Mouse (Mus musculus): Measurements from ENCODE around the gene Nfkbil1. TPM values are rescaled to one million over a fixed set of nuclear protein-coding genes. Genes with fewer than 3 reads are reported as not detected.
A peak's percentile ranks its signal among the peaks of the same experiment; 100 is the strongest.

Gene Nfkbil1
- polyA plus RNA-seq, 1 experiment from 2014 or later = 13.2 TPM

DNA sequence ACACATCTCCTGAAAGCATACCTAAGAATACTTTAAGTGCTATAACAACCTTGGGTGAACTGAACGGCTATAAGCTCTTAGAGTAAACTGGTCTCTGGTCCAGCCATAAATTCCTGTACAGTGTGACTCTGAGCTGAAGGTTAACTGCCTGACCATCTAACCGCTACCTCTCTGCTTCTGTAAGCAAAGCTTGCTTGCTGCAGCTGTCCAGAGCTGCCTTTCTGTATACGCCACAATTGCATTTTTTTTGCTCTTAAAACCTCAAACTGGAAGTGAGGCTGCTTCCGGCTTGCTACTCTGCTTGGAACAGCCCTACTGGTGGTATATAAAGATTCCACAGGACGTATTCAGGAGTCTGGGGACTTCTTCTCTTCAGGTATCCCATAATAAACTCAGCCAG is 2.9 kb downstream of the Nfkbil1 start:
- H3K36me3 ChIP-seq = peaks cover 32% of the 10 kb centered on the region
- WGBS = 61% methylated on average over 5 of the region's 5 CpGs
- no peaks in the 10 kb centered on the region for H3K27me3 ChIP-seq
- no peaks in the 10 kb centered on the region for H3K9me3 ChIP-seq
- peak overlapping the region; percentile 97 for H3K27ac ChIP-seq
- H3K4me3 ChIP-seq = no peak overlapping the region
- no peak for ATAC-seq (ENCODE audit: borderline replicate concordance, extremely low read depth, low FRiP score, low TSS enrichment)
- H3K4me1 ChIP-seq = peaks cover 35% of the 10 kb centered on the region
- no peak overlapping the region for H3K9ac ChIP-seq
- 0 out of 2 replicates have a peak overlapping the region, but pooled peaks have one; percentile 88 for H3K4me2 ChIP-seq

DNA sequence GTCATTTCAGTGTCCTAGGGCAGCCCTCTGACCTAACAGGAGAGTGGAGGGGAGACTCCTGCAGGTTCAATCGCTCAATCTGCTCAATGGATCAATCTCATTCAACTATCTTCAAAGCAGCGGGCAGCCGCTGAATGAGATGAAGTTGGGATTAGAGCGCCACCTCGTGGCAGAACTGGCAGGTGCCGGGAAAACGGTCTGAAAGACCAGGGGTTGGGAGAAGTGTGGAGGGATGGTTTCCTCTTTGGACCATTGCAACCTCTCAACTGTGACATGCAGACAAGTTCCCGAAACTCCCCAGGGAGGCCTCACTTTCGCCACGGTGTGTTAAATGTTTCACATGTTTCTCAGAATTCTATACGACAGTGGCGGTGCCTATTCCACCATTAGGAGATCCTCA is 3.5 kb downstream of the Nfkbil1 start:
- H3K4me2 ChIP-seq = no peak overlapping the region
- 16% methylated on average over 12 of the region's 12 CpGs for WGBS
- ATAC-seq (ENCODE audit: borderline replicate concordance, extremely low read depth, low FRiP score, low TSS enrichment) = no peak
- peaks cover 38% of the 10 kb centered on the region for H3K36me3 ChIP-seq
- H3K4me1 ChIP-seq = peaks cover 35% of the 10 kb centered on the region
- H3K27me3 ChIP-seq = no peaks in the 10 kb centered on the region
- no peak overlapping the region for H3K9ac ChIP-seq
- no peak overlapping the region for H3K27ac ChIP-seq
- no peak overlapping the region for H3K4me3 ChIP-seq
- no peaks in the 10 kb centered on the region for H3K9me3 ChIP-seq

DNA sequence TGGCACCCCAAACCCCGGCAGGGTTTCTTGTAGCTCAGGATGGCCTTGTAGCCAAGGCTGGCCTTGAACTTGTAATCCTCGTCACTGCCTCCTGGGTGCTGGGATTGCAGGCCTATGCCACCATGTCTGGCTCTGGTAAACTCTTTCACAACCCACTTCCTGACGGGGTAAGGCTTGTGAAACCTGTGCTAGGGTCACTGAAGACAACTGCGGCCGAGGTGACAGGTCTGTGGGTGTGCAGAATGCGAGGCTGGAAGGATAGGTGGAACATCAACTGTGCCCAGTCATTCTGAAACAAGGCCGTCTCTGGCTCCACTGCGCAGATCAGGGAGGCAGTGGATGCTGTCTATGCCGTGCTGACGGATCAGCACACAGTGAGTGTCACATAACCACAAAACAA is 4.6 kb downstream of the Nfkbil1 start:
- Histone ChIP-seq H3K9me3 (no peaks in the 10 kb centered on the region), H3K4me3 (no peak overlapping the region), H3K27ac (no peak overlapping the region), H3K4me1 (peaks cover 28% of the 10 kb centered on the region), H3K36me3 (peaks cover 45% of the 10 kb centered on the region), H3K27me3 (no peaks in the 10 kb centered on the region), H3K9ac (no peak overlapping the region), H3K4me2 (no peak overlapping the region)
- no peak for ATAC-seq (ENCODE audit: borderline replicate concordance, extremely low read depth, low FRiP score, low TSS enrichment)
- WGBS = 88% methylated on average over 10 of the region's 10 CpGs

DNA sequence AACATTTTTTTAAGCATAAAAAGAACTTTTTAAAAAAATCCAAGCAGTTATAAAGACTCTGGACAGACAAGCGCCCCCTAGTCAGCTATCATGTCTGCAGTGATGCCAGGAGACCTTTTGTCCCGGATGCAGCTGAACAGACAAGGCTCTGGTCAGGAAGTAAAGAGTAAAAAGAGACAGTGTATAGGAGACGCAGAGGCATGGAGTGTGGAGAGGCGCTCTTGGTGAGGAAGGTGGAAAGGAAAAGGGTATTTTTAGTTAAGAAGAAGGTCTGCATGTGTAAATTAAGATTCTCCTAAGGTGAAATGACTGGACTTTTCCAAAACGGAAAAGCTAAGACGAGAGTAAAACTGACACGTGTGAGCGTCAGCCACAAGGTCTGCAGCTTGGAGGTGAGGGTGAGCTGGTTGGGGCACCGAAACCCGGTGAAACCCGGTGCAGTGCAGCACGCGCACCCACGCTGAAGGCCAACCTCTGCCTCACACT is 9.0 kb downstream of the Nfkbil1 start:
- Histone ChIP-seq H3K9me3 (no peaks in the 10 kb centered on the region), H3K4me1 (no peaks in the 10 kb centered on the region), H3K4me3 (no peak overlapping the region), H3K9ac (no peak overlapping the region), H3K27ac (no peak overlapping the region), H3K4me2 (no peak overlapping the region), H3K27me3 (no peaks in the 10 kb centered on the region), H3K36me3 (peaks cover 56% of the 10 kb centered on the region)
- WGBS = 77% methylated on average over 14 of the region's 14 CpGs
- no peak for ATAC-seq (ENCODE audit: borderline replicate concordance, extremely low read depth, low FRiP score, low TSS enrichment)

DNA sequence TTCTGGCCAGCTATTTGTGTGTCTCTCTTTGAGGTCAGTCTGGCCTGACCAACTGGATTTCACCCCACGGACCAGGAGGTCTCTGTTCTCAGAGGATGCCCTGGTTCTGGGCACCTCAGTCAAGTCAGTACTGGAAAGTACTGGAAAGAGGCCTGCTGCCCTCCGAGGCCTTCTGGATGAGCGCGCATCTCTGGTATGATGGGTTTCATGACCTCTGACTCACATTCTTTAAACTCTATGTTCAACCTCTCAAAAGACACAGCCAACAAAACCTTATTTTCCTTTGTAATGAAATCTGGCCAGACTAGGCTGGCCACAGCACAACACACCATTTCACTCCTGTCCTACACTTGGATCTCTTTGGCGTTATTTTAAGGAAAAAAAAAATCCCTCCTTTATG is 10.1 kb downstream of the Nfkbil1 start:
- Histone ChIP-seq H3K27ac (no peak overlapping the region), H3K9ac (no peak overlapping the region), H3K36me3 (peaks cover 49% of the 10 kb centered on the region), H3K4me3 (no peak overlapping the region), H3K27me3 (no peaks in the 10 kb centered on the region), H3K4me2 (no peak overlapping the region), H3K9me3 (no peaks in the 10 kb centered on the region), H3K4me1 (peaks cover 6% of the 10 kb centered on the region)
- ATAC-seq (ENCODE audit: borderline replicate concordance, extremely low read depth, low FRiP score, low TSS enrichment) = no peak
- WGBS = 91% methylated on average over 5 of the region's 5 CpGs

DNA sequence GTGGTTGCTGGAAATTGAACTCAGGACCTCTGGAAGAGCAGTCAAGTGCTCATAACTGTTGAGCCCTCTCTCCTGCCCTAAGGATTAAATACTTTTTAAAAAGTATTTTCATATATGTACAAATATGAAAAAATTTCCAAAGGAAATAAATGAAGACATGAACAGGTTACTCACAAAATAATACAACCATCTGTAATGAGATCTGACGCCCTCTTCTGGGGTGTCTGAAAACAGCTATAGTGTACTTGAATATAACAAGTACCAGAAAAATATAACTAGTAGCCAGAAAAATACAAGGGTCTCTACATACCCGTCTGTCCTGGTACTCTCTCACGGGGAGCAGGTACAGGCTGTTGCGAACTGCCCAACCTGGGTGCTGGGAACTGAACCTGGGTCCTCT is 11.0 kb downstream of the Nfkbil1 start:
- Histone ChIP-seq H3K9me3 (no peaks in the 10 kb centered on the region), H3K9ac (no peak overlapping the region), H3K4me2 (no peak overlapping the region), H3K4me1 (peaks cover 14% of the 10 kb centered on the region), H3K4me3 (no peak overlapping the region), H3K27ac (no peak overlapping the region), H3K27me3 (no peaks in the 10 kb centered on the region), H3K36me3 (peaks cover 49% of the 10 kb centered on the region)
- ATAC-seq (ENCODE audit: borderline replicate concordance, extremely low read depth, low FRiP score, low TSS enrichment) = no peak
- 92% methylated on average over 4 of the region's 4 CpGs for WGBS

DNA sequence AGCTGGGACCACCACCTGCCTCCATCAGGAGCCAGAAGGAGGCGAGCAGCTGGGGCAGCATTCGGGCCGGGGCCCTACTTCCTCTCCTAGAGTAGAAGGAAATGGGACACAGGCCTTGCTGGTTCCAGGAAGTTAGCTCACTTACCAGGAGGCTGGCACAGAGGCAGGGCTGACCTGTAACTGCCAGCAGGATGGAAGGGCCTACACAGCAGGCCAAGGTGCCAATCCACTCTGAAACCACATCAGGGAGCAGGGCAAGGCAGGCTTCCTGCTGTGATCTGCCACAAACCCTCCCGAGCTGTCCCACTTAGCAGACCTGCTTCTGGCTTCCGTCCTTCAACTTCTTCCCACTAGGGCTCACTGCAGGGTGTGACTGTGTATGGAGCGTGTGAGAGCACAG is 13.3 kb downstream of the Nfkbil1 start:
- Histone ChIP-seq H3K27me3 (no peaks in the 10 kb centered on the region), H3K4me1 (peaks cover 21% of the 10 kb centered on the region), H3K9me3 (no peaks in the 10 kb centered on the region), H3K9ac (no peak overlapping the region), H3K36me3 (peaks cover 35% of the 10 kb centered on the region), H3K4me3 (no peak overlapping the region), H3K4me2 (no peak overlapping the region), H3K27ac (peak overlapping the region; percentile 58)
- WGBS = 57% methylated on average over 6 of the region's 6 CpGs
- ATAC-seq (ENCODE audit: borderline replicate concordance, extremely low read depth, low FRiP score, low TSS enrichment) = no peak

DNA sequence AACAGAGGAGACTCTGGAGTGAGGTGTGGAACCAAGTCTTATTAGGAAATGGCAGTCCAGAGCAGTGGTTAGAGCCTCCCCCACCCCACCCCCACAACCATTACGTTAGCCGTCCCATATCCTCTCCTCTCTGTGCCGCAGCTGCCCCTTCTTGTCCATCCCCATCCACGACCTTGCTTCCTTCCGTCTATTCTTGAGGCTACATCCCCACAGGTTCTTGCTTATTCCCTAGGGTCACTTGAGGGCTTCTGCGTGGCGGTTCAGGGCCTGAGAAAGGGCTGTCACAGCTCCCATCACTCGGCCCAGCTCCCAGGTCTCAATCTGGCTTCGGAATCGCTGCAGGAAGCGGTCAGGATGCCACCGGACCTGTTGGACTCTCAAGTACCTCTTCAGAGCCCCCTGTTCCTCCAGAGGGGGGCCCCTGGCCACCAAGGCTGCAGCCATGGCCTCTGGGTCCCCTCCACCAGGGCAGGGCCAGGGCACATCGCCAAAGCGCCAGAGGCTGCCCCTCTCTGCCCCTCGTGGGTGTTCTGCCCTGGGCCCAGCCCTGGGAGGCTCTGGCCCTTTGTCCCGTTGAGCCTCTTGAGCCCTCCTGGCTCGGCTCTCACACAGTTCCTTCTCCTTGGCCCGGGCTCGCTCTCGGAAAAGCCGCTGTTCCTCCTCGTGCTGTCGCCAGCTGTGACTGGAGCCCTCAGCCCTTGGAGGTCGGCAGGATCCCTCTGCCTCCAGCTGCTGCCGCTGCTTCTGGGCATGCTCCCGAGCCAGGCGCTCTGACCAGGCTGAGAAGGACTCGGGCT is 15.2 kb downstream of the Nfkbil1 start, which contains the start of gene Gm16181:
TSS of gene Gm16181 (plus strand) at position 679 of the 797 bp plus-strand sequence.
- Histone ChIP-seq H3K4me3 (no peak within 1 kb of the TSS), H3K36me3 (peaks cover 25% of the 10 kb centered on the region), H3K9ac (no peak within 1 kb of the TSS), H3K27ac (peak within 1 kb of the TSS; percentile 78), H3K4me2 (no peak within 1 kb of the TSS), H3K4me1 (peaks cover 21% of the 10 kb centered on the region), H3K27me3 (no peaks in the 10 kb centered on the region), H3K9me3 (no peaks in the 10 kb centered on the region)
- peak; percentile 48; the same call in 1 of the 2 replicates for ATAC-seq (ENCODE audit: borderline replicate concordance, extremely low read depth, low FRiP score, low TSS enrichment)
- 62% methylated on average over 28 of the region's 28 CpGs for WGBS

DNA sequence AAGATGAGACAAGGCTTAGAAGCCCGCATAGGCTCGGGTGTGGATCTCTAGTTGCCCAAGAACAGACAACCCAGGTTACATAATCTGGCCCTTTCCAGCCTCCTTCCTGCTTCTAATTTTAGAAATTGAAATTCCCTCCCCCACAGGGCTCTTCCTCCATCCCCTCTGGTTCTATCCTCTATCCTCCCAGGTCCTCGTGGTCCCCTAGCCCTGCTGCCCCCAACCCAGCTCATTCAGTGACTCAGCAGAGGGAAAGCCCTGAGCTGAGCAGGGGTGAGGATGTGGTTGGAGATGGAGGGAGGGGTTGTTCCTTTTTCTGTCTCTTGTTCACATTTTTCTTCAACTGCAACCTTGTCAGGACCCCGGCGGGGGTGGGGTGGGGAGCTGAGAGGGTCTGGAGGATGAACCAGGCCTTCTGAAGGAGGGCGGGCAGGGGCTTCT is 16.0 kb downstream of the Nfkbil1 start:
- Histone ChIP-seq H3K4me1 (peaks cover 21% of the 10 kb centered on the region), H3K27ac (peak overlapping the region; percentile 73), H3K9ac (no peak overlapping the region), H3K27me3 (no peaks in the 10 kb centered on the region), H3K36me3 (peaks cover 20% of the 10 kb centered on the region), H3K9me3 (no peaks in the 10 kb centered on the region), H3K4me3 (no peak overlapping the region), H3K4me2 (no peak overlapping the region)
- 76% methylated on average over 6 of the region's 6 CpGs for WGBS
- ATAC-seq (ENCODE audit: borderline replicate concordance, extremely low read depth, low FRiP score, low TSS enrichment) = no peak

DNA sequence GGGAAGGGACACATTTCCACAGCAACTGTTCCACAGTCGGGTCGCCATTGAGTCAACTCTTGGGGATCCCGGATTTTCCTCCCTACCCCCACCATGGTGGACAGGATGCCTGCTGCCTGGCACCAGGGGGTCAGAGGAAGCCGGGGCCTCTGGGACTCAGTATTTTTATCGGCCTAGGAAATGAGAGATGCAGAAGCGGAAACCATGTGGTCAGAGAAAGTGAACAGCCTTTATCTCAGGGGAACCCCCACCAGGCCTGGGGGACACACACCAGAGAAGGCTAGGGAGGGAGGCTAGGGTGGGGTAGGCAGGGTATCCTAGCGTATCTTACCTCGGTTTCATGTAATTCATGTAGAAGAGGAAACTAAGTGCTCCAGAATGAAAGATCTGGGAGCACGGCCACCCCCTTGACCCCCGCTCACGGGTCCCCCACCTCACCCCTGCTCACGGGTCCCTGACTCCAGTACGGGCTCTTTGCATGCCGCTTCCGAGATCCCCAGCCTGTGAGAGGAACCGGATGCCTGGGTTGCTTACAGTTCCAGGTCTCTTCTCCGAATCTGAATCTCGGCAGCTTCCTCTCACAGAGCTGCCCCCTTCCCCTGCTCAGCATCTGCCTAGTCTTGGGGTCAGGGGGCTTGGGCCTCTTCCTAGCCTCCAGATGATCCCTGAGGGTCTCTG is 16.9 kb downstream of the Nfkbil1 start:
- Histone ChIP-seq H3K27ac (peak overlapping the region; percentile 73), H3K9me3 (no peaks in the 10 kb centered on the region), H3K9ac (no peak overlapping the region), H3K4me2 (no peak overlapping the region), H3K4me3 (no peak overlapping the region), H3K4me1 (peaks cover 21% of the 10 kb centered on the region), H3K27me3 (no peaks in the 10 kb centered on the region), H3K36me3 (peaks cover 14% of the 10 kb centered on the region)
- 68% methylated on average over 18 of the region's 18 CpGs for WGBS
- peak; percentile 25; the same call in 1 of the 2 replicates for ATAC-seq (ENCODE audit: borderline replicate concordance, extremely low read depth, low FRiP score, low TSS enrichment)

DNA sequence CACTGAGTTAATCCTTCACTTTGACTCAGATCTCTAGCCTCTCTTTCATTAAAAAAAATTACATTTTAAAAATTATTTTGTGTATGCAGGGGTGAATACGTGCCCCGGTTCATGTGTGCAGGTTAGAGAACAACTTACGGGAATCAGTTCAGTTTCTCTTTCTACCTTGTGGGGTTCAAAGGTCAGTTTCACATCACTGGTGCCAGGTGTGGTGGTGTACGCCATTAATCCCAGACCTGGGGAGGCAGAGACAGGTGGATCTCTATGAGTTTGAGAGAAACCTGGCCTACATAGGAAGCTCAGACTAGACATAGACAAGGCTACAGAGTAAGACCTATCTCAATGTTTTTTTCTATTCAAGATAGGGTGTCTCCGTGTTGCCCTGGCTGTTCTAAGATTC is 22.5 kb downstream of the Nfkbil1 start:
- Histone ChIP-seq H3K4me3 (no peak overlapping the region), H3K36me3 (no peaks in the 10 kb centered on the region), H3K4me1 (no peaks in the 10 kb centered on the region), H3K27ac (no peak overlapping the region), H3K27me3 (no peaks in the 10 kb centered on the region), H3K9me3 (no peaks in the 10 kb centered on the region), H3K4me2 (no peak overlapping the region), H3K9ac (no peak overlapping the region)
- ATAC-seq (ENCODE audit: borderline replicate concordance, extremely low read depth, low FRiP score, low TSS enrichment) = no peak
- 91% methylated on average over 5 of the region's 5 CpGs for WGBS

DNA sequence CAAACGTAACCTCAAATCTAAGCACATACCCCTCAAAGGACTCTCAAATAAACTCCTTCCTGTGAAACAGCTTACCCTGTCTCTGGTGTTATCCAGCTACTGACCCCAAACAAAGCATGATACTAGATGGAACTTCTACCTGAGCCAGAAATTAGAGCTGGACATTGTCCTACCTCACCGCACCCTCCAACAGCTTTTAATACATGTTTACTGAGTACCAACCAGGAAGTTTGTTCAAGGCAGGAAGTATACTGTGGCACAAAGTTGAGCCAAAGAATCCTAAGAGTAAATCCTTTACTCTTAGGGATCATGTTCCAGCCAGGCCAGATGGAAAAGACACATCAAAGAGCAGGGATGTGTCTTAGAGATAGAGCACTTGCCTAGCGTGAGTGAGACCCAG is 25.0 kb downstream of the Nfkbil1 start:
- Histone ChIP-seq H3K4me3 (no peak overlapping the region), H3K4me1 (no peaks in the 10 kb centered on the region), H3K36me3 (no peaks in the 10 kb centered on the region), H3K9ac (no peak overlapping the region), H3K4me2 (no peak overlapping the region), H3K27ac (no peak overlapping the region), H3K27me3 (no peaks in the 10 kb centered on the region), H3K9me3 (no peaks in the 10 kb centered on the region)
- no peak for ATAC-seq (ENCODE audit: borderline replicate concordance, extremely low read depth, low FRiP score, low TSS enrichment)
- 45% methylated on average over 3 of the region's 3 CpGs for WGBS

Data from lung, embryonic 15.5 days (tissue).